Mouse (Mus musculus) lung, adult 2 months (tissue): ENCODE results near the gene Eif5a. TPM values are rescaled to one million over a fixed set of nuclear protein-coding genes. Genes with fewer than 3 reads are reported as not detected.
A peak's percentile ranks its signal among the peaks of the same experiment; 100 is the strongest.

Experiments used
- DNase-seq: peaks from one replicate; pipeline ENCODE4 v3.0.0; 2022
- H3K4me1 ChIP-seq: fragments of 200-500 bp; 2 replicates; pipeline ENCODE4 v1.6.1; 2011; ENCODE audit warnings: low read length; ENCODE audit not compliant: control insufficient read depth, insufficient read depth
- H3K4me3 ChIP-seq: fragments of 200-500 bp; replicated peaks from 2 replicates; pipeline ENCODE3; 2011; ENCODE audit warnings: low read depth, mild to moderate bottlenecking, control low read depth, low read length; ENCODE audit errors: extremely low read depth
- CTCF ChIP-seq: fragments of 200-500 bp; IDR thresholded peaks from 2 replicates; pipeline ENCODE4 v1.5.1; 2011; ENCODE audit warnings: mild to moderate bottlenecking, low read length, control low read depth; ENCODE audit not compliant: insufficient read depth
- POLR2A ChIP-seq: fragments of 200-500 bp; IDR thresholded peaks from 2 replicates; pipeline ENCODE4 v1.6.1; 2011; ENCODE audit warnings: low read depth, mild to moderate bottlenecking, control low read depth, low read length, borderline replicate concordance; ENCODE audit errors: extremely low read depth
- WGBS: fragments of 180-500 bp; shearing (Covaris S2); methylation state at CpG from one replicate; pipeline ENCODE4 v1.1.7; 2018; 5-methylcytosine and 5-hydroxymethylcytosine counted together
- polyA plus RNA-seq: library from polyadenylated mRNA; depleted of rRNA; stranded (reverse); fragments of >200 nt; gene quantifications from 2 replicates; pipeline ENCODE4 v1.2.3, GENCODE M21; 2012

Eif5a gene
- polyA plus RNA-seq, 1 experiment, result 372 TPM

DNA sequence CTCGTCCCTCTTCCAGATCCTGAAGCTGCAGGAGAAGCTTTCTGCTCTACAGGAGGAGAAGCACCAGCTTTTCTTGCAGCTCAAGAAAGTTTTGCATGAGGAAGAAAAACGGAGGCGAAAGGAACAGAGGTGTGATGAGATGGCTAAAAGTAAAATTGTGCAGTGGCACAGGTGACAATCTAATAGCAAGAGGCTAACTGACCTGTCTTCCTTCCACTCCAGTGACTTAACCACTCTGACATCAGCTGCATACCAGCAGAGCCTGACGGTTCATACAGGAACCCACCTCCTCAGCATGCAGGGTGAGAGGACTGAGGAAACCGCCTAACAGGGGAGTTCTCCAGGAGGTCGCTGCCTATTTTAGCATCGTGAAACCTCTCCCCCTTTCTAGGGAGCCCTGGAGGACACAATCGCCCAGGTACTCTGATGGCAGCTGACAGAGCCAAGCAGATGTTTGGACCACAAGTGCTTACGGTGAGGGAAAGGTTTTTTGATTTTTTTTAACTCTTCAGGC lies 6.8 kb downstream of the Eif5a start:
- WGBS, result 33% methylated on average over 9 of the region's 9 CpGs
- H3K4me3 ChIP-seq, result peak overlapping the region; percentile 88

DNA sequence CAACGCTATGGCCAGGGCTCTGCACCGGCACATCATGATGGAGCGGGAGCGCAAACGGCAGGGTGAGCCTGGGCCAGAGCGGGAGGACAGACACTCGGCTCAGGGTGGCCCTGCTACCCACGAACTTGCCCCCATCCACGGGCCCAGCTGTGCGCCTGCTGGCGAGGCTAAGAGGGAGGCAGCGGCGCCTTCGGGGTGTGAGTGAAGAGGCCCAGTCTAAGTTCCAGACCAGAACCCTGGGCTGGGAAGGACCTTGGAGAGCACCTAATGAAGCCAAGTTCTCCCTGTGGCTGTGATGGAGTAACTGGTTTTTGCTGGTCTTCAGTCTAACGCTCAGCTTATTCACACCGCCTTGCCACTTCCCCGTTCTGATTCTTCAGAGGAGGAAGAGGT lies 7.4 kb downstream of the Eif5a start:
- TF ChIP-seq POLR2A (no peak), CTCF (no peak)
- H3K4me1 ChIP-seq, result peaks cover 22% of the 10 kb centered on the region
- 2% methylated on average over 17 of the region's 17 CpGs for WGBS
- H3K4me3 ChIP-seq, result peak overlapping the region; percentile 88
- no peak for DNase-seq

More for the DNA sequence above, 6.8 kb downstream of the Eif5a start:
- no peak for DNase-seq
- no peak for TF ChIP-seq CTCF
- peaks cover 22% of the 10 kb centered on the region for H3K4me1 ChIP-seq

DNA sequence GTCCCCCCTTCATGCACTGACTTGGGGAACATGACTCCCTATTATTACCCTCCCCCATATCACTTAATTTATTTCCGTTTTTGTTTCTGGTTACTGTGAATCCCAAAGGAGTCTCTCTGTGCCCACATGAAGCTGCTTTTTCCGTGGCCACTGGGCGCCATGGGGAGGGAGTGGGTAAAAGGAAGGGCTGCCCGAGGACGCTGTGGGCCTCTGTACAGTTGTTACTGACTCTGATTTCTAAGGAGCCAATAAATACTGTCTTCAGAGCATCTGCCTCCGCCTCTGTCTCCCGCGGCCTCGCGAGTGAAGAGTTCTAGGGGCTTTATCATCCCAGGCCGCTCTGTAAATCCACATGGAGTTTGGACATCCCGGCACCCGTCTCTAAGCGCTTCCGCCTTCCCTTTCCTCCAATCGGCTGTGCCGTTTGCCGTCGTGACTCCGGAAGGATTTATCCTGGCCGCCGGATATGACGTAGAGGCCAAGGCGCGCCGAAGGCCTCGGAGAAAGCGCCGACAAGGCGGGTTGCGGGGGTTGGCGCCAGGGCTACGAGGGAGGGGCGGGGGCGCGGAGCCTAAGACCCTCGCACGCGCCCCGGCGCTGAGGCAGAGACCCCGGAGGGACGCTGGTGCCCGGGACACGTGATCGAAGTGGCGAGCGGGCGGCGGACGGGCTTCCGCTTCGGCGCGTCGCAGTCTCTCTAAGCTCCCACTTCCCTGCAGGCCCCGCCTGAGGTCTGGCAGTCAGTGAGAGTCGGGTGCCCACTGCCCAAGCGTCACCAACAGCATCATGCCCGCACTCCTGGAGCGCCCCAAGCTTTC lies 8.0 kb downstream of the Eif5a start, which contains the start of gene Gps2:
Gene Gps2, plus strand, starts transcription at position 335 of the 818 bp plus-strand sequence.
- TF ChIP-seq POLR2A (peak; percentile 50; the same call in 1 of the 2 replicates), CTCF (no peak)
- 1% methylated on average over 61 of the region's 61 CpGs for WGBS
- DNase-seq, result peak; percentile 92
- Histone ChIP-seq H3K4me3 (peak within 1 kb of the TSS; percentile 88), H3K4me1 (peaks cover 18% of the 10 kb centered on the region)

DNA sequence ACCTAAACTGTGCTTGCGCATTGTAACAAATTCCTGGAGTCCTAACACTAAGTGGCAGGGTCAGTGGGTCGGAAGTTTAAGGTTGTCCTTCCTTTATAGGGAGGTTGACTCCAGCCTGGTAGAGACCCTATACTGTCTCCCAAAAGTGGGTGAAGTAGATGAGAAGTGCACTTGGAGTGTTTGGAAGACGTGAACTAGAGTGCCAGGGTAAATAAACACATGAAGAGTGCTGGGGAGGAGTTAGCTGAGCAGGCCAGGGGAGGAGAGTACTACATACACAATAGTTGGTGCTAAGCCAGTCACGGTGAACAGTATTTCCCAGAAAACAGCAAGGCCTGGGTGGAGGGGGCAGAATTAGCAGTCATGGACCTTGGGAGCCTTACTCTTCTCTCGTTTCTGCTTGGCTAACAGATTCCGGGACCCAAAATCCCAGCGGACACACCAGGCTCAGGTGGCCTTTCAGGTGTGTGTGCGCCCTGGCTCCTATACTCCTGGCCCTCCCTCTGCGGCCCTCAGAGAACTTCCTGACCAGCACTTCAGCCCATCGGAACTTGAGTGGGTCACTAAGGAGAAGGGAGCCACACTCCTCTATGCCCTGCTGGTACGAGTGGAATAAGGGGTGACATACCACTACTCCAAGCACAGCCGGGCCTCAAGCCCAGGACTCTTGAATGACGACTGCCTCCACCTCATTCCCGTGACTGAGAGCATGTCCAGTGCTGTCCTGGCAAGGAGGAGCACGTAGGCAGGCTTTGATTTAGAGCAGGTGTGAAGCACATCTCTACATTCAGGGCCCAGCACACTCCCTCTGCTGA lies 8.8 kb downstream of the Eif5a start:
- peak overlapping the region; percentile 76 for H3K4me3 ChIP-seq
- TF ChIP-seq CTCF, result no peak
- peak; percentile 31; the same call in 1 of the 2 replicates for TF ChIP-seq POLR2A
- DNase-seq, result peak; percentile 63
- WGBS, result 52% methylated on average over 15 of the region's 15 CpGs
- H3K4me1 ChIP-seq, result peaks cover 18% of the 10 kb centered on the region

DNA sequence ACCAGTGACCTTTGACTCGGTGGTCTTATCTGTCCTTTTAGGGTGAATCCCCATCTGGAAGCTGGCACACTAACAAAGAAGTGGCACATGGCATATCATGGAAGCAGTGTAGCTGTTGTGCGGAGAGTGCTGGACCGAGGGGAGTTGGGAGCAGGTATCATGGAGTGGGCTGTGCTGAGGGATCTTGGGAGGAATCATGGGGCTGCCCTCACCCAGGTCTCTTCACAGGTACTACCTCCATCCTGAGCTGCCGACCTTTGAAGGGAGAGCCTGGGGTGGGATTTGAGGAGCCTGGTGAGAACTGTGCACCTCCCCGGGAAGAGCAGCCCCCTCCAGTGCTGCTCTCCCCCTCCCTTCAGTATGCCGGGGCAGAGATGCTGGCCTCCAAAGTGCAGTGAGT lies 10.1 kb downstream of the Eif5a start:
- Histone ChIP-seq H3K4me1 (peaks cover 18% of the 10 kb centered on the region), H3K4me3 (no peak overlapping the region)
- TF ChIP-seq POLR2A, result no peak
- TF ChIP-seq CTCF, result no peak
- no peak for DNase-seq
- WGBS, result 83% methylated on average over 6 of the region's 6 CpGs

DNA sequence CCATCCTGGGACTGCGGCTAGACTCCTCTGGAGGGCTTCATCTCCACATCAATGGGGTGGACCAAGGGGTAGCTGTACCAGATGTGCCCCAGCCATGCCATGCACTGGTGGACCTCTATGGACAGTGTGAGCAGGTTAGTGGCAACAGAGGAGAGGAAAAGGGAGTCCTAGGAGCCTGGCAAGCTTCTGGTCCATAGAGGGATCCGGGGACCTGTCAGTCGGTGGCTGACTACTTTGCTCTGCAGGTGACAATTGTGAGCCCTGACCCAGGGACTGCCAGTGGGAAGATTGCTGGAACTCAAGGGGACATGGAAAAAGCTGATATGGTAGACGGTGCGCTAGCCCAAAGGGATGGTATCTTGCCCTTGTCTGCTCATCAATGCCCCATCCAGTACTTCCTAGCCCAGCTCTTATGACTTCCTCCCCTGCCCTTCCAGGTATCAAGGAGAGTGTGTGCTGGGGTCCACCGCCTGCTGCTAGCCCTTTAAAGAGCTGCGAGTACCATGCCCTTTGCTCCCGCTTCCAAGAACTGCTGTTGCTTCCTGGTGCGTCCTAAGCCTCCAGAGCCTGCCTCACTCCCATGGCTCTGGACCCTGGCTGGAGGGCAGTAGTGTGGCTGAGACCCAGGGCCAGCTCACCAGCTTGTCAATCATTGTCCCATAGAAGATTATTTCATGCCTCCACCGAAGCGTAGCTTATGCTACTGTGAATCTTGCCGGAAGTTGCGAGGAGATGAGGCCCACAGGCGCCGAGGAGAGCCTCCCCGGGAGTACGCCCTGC lies 10.8 kb downstream of the Eif5a start:
- DNase-seq, result no peak

DNA sequence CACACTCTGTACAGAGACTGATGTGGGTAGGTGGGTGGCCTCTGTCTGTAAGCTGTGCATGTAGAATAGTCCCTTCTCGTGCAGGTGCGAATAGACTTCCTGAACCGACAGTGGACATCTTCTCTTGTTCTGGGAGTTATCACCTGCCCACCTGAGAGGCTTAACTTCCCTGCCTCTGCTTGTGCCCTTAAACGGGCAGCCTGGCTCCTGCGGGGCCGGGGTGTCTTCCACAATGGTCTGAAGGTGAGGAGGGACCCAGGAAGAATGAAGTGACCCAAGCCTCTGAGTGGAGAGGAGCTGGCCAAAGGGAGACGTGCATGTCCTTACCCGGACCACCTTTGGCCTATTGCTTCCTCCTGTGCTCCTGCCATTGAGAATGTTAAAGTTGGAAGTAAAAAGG lies 11.6 kb downstream of the Eif5a start:
- DNase-seq, result no peak
- 94% methylated on average over 8 of the region's 8 CpGs for WGBS
- no peak for TF ChIP-seq POLR2A
- no peak for TF ChIP-seq CTCF
- peaks cover 14% of the 10 kb centered on the region for H3K4me1 ChIP-seq
- H3K4me3 ChIP-seq, result no peak overlapping the region

More for the DNA sequence above, 10.8 kb downstream of the Eif5a start:
- WGBS, result 94% methylated on average over 17 of the region's 17 CpGs
- H3K4me3 ChIP-seq, result no peak overlapping the region
- peaks cover 18% of the 10 kb centered on the region for H3K4me1 ChIP-seq
- TF ChIP-seq POLR2A, result no peak
- TF ChIP-seq CTCF, result no peak

DNA sequence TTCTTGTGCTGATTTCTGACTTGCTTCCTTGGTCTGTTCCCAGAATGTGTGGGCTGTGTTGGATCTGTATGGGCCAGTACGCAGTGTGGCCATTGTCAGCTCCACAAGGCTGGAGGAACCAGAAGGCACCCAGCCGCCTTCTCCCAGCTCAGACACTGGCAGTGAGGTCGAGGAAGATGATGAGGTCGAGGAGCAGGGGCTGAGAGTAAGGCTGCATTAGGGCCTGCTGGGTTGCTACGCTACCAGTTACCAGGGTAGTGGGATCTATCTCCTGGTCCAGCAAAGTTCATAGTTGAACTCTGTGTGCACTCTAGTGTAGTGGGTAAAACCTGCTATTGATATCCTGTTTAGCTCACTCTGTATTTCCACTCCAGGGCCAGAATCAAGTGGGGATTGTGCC lies 12.6 kb downstream of the Eif5a start:
- TF ChIP-seq POLR2A (no peak), CTCF (no peak)
- H3K4me3 ChIP-seq, result no peak overlapping the region
- H3K4me1 ChIP-seq, result peaks cover 5% of the 10 kb centered on the region
- no peak for DNase-seq
- WGBS, result 91% methylated on average over 5 of the region's 5 CpGs

DNA sequence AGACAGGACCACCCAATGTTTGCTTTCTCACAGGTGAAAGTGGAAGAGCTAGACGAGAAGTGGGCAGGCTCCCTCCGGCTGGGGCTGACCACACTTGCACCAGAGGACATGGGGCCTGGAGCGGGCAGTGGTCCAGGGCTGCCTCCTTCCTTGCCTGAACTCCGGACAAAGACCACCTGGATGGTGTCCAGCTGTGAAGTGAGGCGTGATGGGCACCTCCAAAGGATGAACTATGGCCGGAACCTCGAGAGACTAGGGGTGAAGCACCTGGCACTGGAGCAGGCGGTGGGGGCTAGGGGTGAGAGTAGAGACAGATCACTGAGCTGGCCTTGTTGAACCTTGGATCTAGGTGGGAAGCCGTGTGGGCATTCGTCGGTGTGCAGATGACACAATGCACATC lies 13.1 kb downstream of the Eif5a start:
- no peak for DNase-seq
- 92% methylated on average over 11 of the region's 11 CpGs for WGBS
- peaks cover 5% of the 10 kb centered on the region for H3K4me1 ChIP-seq
- no peak overlapping the region for H3K4me3 ChIP-seq
- TF ChIP-seq CTCF, result no peak
